Mouse (Mus musculus) midbrain, embryonic 15.5 days (tissue): ENCODE measurements around the gene Ipcef1. TPM values are rescaled to one million over a fixed set of nuclear protein-coding genes. Genes with fewer than 3 reads are reported as not detected.

Experiments
- ATAC-seq: fragments of 200-750 bp; cut with Nextera tagmentation; replicated peaks from 2 replicates; pipeline ENCODE4 v1.8.0; 2017; ENCODE audit warnings: moderate TSS enrichment
- H3K27ac ChIP-seq: fragments of 300-500 bp; sonication (generic); 2 replicates; pipeline ENCODE4 v1.5.1; 2015; ENCODE audit warnings: mild to moderate bottlenecking, inconsistent platforms
- H3K27me3 ChIP-seq: fragments of 300-500 bp; sonication (generic); replicated peaks from 2 replicates; pipeline ENCODE4 v1.6.1; 2015; ENCODE audit warnings: inconsistent platforms
- H3K36me3 ChIP-seq: fragments of 300-500 bp; sonication (generic); replicated peaks from 2 replicates; pipeline ENCODE4 v1.6.1; 2015; ENCODE audit warnings: inconsistent platforms
- H3K4me1 ChIP-seq: fragments of 300-500 bp; sonication (generic); 2 replicates; pipeline ENCODE4 v1.6.1; 2015; ENCODE audit warnings: inconsistent platforms
- H3K4me2 ChIP-seq: fragments of 300-500 bp; sonication (generic); 2 replicates; pipeline ENCODE4 v1.6.1; 2015; ENCODE audit warnings: inconsistent platforms, mild to moderate bottlenecking, moderate library complexity
- H3K4me3 ChIP-seq: fragments of 300-500 bp; sonication (generic); 2 replicates; pipeline ENCODE4 v1.5.1; 2015; ENCODE audit warnings: mild to moderate bottlenecking, inconsistent platforms
- H3K9ac ChIP-seq: fragments of 300-500 bp; sonication (generic); 2 replicates; pipeline ENCODE4 v1.6.1; 2015; ENCODE audit warnings: mild to moderate bottlenecking, inconsistent platforms
- H3K9me3 ChIP-seq: fragments of 300-500 bp; sonication (generic); 2 replicates; pipeline ENCODE4 v1.6.1; 2016; ENCODE audit warnings: inconsistent platforms
- WGBS: fragments of 180-500 bp; shearing (Covaris S2); methylation state at CpG from one replicate; pipeline ENCODE4 v1.1.7; 2015; ENCODE audit warnings: mixed read lengths; 5-methylcytosine and 5-hydroxymethylcytosine counted together
- polyA plus RNA-seq: library from polyadenylated mRNA; unstranded; fragments of >200 nt; fragmentation: Nextera tagmentation; extraction: Ambion mirVana; gene quantifications from 2 replicates; pipeline ENCODE4 v1.2.1, GENCODE M21; 2015

Gene Ipcef1
- polyA plus RNA-seq, 1 experiment from 2014 or later = 1.3 TPM

GRCm38 (mm10) chr10:6848834-6849233, 203.4 kb downstream of the Ipcef1 start:
- 35% methylated on average over 2 of the region's 2 CpGs for WGBS
- ATAC-seq = no peak
- Histone ChIP-seq H3K36me3 (no peaks in the 10 kb centered on the region), H3K9me3 (no peaks in the 10 kb centered on the region), H3K4me2 (no peak overlapping the region), H3K4me3 (no peak overlapping the region), H3K27ac (no peak overlapping the region), H3K9ac (no peak overlapping the region), H3K4me1 (0 out of 2 replicates have a peak, but pooled peaks cover 3% of the 10 kb centered on the region), H3K27me3 (no peaks in the 10 kb centered on the region)

- H3K36me3 ChIP-seq = no peaks in the 10 kb centered on the region
- H3K9me3 ChIP-seq = no peaks in the 10 kb centered on the region
- H3K4me2 ChIP-seq = no peak overlapping the region
- 41% methylated on average over 7 of the region's 7 CpGs for WGBS
- 0 out of 2 replicates have a peak, but pooled peaks cover 3% of the 10 kb centered on the region for H3K4me1 ChIP-seq
- no peak for ATAC-seq
- H3K9ac ChIP-seq = no peak overlapping the region
- no peak overlapping the region for H3K4me3 ChIP-seq
- no peak overlapping the region for H3K27ac ChIP-seq
- no peaks in the 10 kb centered on the region for H3K27me3 ChIP-seq
These were observed 204.0 kb downstream of the Ipcef1 start for GRCm38 (mm10) chr10:6848162-6848754.

DNA sequence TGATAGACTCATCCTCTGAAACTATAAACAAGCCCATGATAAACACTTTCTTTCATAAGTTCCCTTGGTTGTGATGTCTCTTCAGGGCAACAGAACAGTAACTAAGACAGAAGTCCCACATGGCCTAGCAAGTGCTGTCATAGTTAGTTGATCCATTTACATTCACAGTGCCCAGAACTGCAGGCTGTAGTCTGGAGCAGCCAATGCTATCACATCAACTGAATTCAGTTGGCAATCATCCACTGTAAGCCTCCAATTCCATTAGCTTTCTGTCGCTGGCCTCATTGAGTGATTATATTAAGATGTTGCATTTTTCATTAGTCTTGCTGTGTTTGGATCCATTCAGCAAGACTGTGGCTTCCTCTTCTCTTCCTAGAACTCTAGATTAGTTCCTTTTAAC, 206.0 kb downstream of the Ipcef1 start:
- H3K4me1 ChIP-seq = 0 out of 2 replicates have a peak, but pooled peaks cover 3% of the 10 kb centered on the region
- H3K27me3 ChIP-seq = no peaks in the 10 kb centered on the region
- H3K4me3 ChIP-seq = no peak overlapping the region
- WGBS = 59% methylated on average over 1 of the region's 1 CpGs
- no peak overlapping the region for H3K9ac ChIP-seq
- no peak for ATAC-seq
- H3K4me2 ChIP-seq = no peak overlapping the region
- no peaks in the 10 kb centered on the region for H3K36me3 ChIP-seq
- H3K9me3 ChIP-seq = no peaks in the 10 kb centered on the region
- no peak overlapping the region for H3K27ac ChIP-seq

DNA sequence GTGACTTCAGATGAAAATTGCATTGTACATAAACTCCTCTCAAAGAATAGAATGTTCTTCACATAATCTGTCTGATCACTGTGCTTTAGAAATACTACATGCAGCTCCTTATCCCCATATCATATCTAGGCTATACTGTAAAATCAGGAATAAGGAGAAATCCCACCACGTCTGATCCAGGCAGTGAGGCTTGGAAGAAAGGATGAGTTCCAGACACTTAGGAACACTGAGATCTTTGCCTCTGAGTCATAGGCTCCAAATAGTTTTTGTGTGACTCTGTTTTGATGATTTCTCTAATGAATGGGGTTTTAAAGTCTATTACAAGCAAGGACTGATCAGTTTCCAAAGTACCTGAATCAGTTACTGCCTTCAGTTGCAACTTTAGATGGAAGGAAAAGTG, 210.1 kb downstream of the Ipcef1 start:
- H3K36me3 ChIP-seq = no peaks in the 10 kb centered on the region
- no peak overlapping the region for H3K9ac ChIP-seq
- H3K27me3 ChIP-seq = no peaks in the 10 kb centered on the region
- no peak overlapping the region for H3K4me2 ChIP-seq
- WGBS = 82% methylated on average over 1 of the region's 1 CpGs
- H3K4me1 ChIP-seq = no peaks in the 10 kb centered on the region
- H3K27ac ChIP-seq = no peak overlapping the region
- no peak overlapping the region for H3K4me3 ChIP-seq
- H3K9me3 ChIP-seq = no peaks in the 10 kb centered on the region
- ATAC-seq = no peak

Other genes with a start within 250 kb of the Ipcef1 start
- 2.1 TPM in 2 replicates for gene Cnksr3, start 159.8 kb upstream of the Ipcef1 start, polyA plus RNA-seq